Mouse (Mus musculus): ENCODE measurements around the gene Gm10408. TPM values are rescaled to one million over a fixed set of nuclear protein-coding genes. Genes with fewer than 3 reads are reported as not detected.
"Not testable (repeated sequence)": the region's sequence is repeated elsewhere in the genome, so short reads cannot be mapped to it uniquely, and the experiment has no call there.

The Gm10408 gene
- not detected for polyA plus RNA-seq (2012; fragmentation: generic; extraction: Trizol)
- long read RNA-seq, experiment 1: 0 reads
- long read RNA-seq, experiment 2: 0 reads

- H3K79me3 ChIP-seq (ENCODE audit: low read depth); H3K27me3 ChIP-seq (ENCODE audit: control insufficient read depth, insufficient read depth, insufficient read length); H3K79me2 ChIP-seq (ENCODE audit: control insufficient read depth, insufficient read depth); H3K4me3 ChIP-seq (ENCODE audit: insufficient read depth, poor library complexity, severe bottlenecking); H3ac ChIP-seq (ENCODE audit: control insufficient read depth, insufficient read length, low read depth); H3K36me3 ChIP-seq (ENCODE audit: control insufficient read depth, insufficient read depth): not testable (repeated sequence)
Observed at GRCm38 (mm10) chr14:3449079-3449478, at the start of gene Gm10408. Gm10408 (plus strand) TSS chr14:3449379.

- H3K79me2 ChIP-seq (ENCODE audit: control insufficient read depth, insufficient read depth); H3ac ChIP-seq (ENCODE audit: control insufficient read depth, insufficient read length, low read depth); H3K4me3 ChIP-seq (ENCODE audit: insufficient read depth, poor library complexity, severe bottlenecking); H3K36me3 ChIP-seq (ENCODE audit: control insufficient read depth, insufficient read depth); H3K79me3 ChIP-seq (ENCODE audit: low read depth); H3K27me3 ChIP-seq (ENCODE audit: control insufficient read depth, insufficient read depth, insufficient read length): not testable (repeated sequence)
Observed at GRCm38 (mm10) chr14:3412314-3412713, 36.9 kb upstream of the Gm10408 start, which contains the start of gene Gm10409. Gm10409 (plus strand) TSS chr14:3412614.

- H3K79me3 ChIP-seq (ENCODE audit: low read depth); H3K4me3 ChIP-seq (ENCODE audit: insufficient read depth, poor library complexity, severe bottlenecking); H3K36me3 ChIP-seq (ENCODE audit: control insufficient read depth, insufficient read depth); H3ac ChIP-seq (ENCODE audit: control insufficient read depth, insufficient read length, low read depth); H3K79me2 ChIP-seq (ENCODE audit: control insufficient read depth, insufficient read depth); H3K27me3 ChIP-seq (ENCODE audit: control insufficient read depth, insufficient read depth, insufficient read length): not testable (repeated sequence)
Observed at GRCm38 (mm10) chr14:3427803-3428202, 21.4 kb upstream of the Gm10408 start, which contains the start of gene Gm3005. Gm3005 (plus strand) TSS chr14:3428103.

Other genes with a start within 250 kb of the Gm10408 start
- gene D830030K20Rik, start 240.9 kb upstream of the Gm10408 start, polyA plus RNA-seq (2012; fragmentation: generic; extraction: Trizol): not detected
- not detected for gene Gm2956, start 116.8 kb upstream of the Gm10408 start, polyA plus RNA-seq (2012; fragmentation: generic; extraction: Trizol)
- gene Gm10413, start 54.3 kb upstream of the Gm10408 start, polyA plus RNA-seq (2012; fragmentation: generic; extraction: Trizol): not detected
- 0.01 TPM for gene Gm10409, start 36.8 kb upstream of the Gm10408 start, polyA plus RNA-seq (2012; fragmentation: generic; extraction: Trizol)
- not detected for gene Gm3005, start 21.3 kb upstream of the Gm10408 start, polyA plus RNA-seq (2012; fragmentation: generic; extraction: Trizol)
- gene Gm3012, start 185.1 kb downstream of the Gm10408 start, polyA plus RNA-seq (2012; fragmentation: generic; extraction: Trizol): not detected
- gene Gm3020, start 202.7 kb downstream of the Gm10408 start, polyA plus RNA-seq (2012; fragmentation: generic; extraction: Trizol): 0.01 TPM
- gene Gm3043, start 239.4 kb downstream of the Gm10408 start, polyA plus RNA-seq (2012; fragmentation: generic; extraction: Trizol): not detected